Mouse (Mus musculus) intestine, postnatal 0 days (tissue): ENCODE data around the gene Srrm1. TPM values are rescaled to one million over a fixed set of nuclear protein-coding genes. Genes with fewer than 3 reads are reported as not detected.

Experiments
- ATAC-seq: fragments of 200-750 bp; cut with Nextera tagmentation; 2 replicates; pipeline ENCODE4 v1.8.0; 2017; ENCODE audit warnings: mild to moderate bottlenecking, moderate TSS enrichment, moderate library complexity
- H3K27ac ChIP-seq: fragments of 300-500 bp; sonication (generic); 2 replicates; pipeline ENCODE4 v1.5.1; 2014; ENCODE audit warnings: mild to moderate bottlenecking, low read depth, low read length, moderate library complexity
- H3K27me3 ChIP-seq: fragments of 300-500 bp; sonication (generic); replicated peaks from 2 replicates; pipeline ENCODE4 v1.6.1; 2014; ENCODE audit warnings: low read length, mixed read lengths; ENCODE audit not compliant: control insufficient read depth, insufficient read depth
- H3K36me3 ChIP-seq: fragments of 300-500 bp; sonication (generic); 2 replicates; pipeline ENCODE4 v1.6.1; 2014; ENCODE audit warnings: mild to moderate bottlenecking, moderate library complexity; ENCODE audit not compliant: control insufficient read depth, insufficient read depth
- H3K4me1 ChIP-seq: fragments of 300-500 bp; sonication (generic); replicated peaks from 2 replicates; pipeline ENCODE4 v1.6.1; 2014; ENCODE audit warnings: antibody characterized with exemption, low read length, mixed read lengths; ENCODE audit not compliant: control insufficient read depth, insufficient read depth
- H3K4me2 ChIP-seq: fragments of 300-500 bp; sonication (generic); replicated peaks from 2 replicates; pipeline ENCODE4 v1.6.1; 2014; ENCODE audit warnings: low read depth, mild to moderate bottlenecking, moderate library complexity
- H3K4me3 ChIP-seq: fragments of 300-500 bp; sonication (generic); 2 replicates; pipeline ENCODE4 v1.5.1; 2014; ENCODE audit warnings: low read depth, low read length
- H3K9ac ChIP-seq: fragments of 300-500 bp; sonication (generic); 2 replicates; pipeline ENCODE4 v1.6.1; 2014; ENCODE audit warnings: mild to moderate bottlenecking, low read depth, low read length
- H3K9me3 ChIP-seq: fragments of 300-500 bp; sonication (generic); 2 replicates; pipeline ENCODE4 v1.6.1; 2016; ENCODE audit warnings: mixed run types; ENCODE audit not compliant: control insufficient read depth
- CTCF ChIP-seq: sonication (generic); IDR thresholded peaks from 2 replicates; pipeline ENCODE4 v1.5.1; 2016; ENCODE audit warnings: low read depth, mild to moderate bottlenecking, control low read depth, antibody characterized with exemption, moderate library complexity
- WGBS: fragments of 180-500 bp; shearing (Covaris S2); extraction: QIAGEN DNeasy Blood & Tissue Kit; methylation state at CpG from one replicate; pipeline ENCODE4 v1.1.7; 2014; 5-methylcytosine and 5-hydroxymethylcytosine counted together
- polyA plus RNA-seq: library from polyadenylated mRNA; unstranded; fragments of >200 nt; fragmentation: Nextera tagmentation; extraction: Ambion mirVana; gene quantifications from 2 replicates; pipeline ENCODE4 v1.2.1, GENCODE M21; 2015

Gene Srrm1
- polyA plus RNA-seq, 1 experiment from 2014 or later: 113 TPM

DNA sequence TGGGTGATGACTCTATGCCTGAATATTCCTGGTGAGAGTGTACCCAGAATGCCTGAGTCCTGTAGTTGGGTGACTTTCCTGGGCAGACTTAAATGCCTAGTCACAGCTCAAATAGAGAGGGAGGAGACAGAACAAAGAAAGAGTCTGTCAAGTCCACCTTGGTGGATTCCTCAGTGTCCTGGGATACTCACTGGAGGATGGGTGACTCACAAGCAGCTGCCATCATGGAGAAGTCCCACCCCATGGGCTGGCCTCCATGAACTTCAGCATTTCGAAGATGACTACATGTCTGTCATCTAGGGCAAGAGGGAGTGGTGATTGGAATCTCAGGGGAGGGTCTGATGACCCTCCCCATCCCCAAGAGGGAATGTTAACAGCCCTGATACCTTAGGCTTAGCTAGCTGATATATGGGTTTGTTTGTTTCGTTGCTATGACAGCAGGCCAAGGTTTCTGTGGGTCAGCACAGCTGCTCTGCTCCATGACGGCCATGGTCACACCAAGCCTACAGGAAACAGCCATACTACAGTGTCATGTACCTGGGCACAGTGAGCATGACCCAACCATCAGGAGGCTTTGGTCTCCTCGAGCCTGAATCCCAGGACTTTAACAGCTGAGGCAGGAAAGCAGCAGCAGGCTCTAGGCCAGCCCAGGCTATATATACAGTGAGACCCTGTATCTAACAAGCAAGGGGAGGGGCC lies 76.3 kb downstream of the Srrm1 start:
- Histone ChIP-seq H3K4me2 (no peak overlapping the region), H3K36me3 (no peaks in the 10 kb centered on the region), H3K4me3 (no peak overlapping the region), H3K27me3 (no peaks in the 10 kb centered on the region), H3K27ac (peak overlapping the region; percentile 50; the same call in 1 of the 2 replicates), H3K9ac (no peak overlapping the region), H3K4me1 (peaks cover 12% of the 10 kb centered on the region), H3K9me3 (no peaks in the 10 kb centered on the region)
- peak; percentile 10; the same call in 1 of the 2 replicates for ATAC-seq
- no peak for TF ChIP-seq CTCF
- 36% methylated on average over 4 of the region's 4 CpGs for WGBS

DNA sequence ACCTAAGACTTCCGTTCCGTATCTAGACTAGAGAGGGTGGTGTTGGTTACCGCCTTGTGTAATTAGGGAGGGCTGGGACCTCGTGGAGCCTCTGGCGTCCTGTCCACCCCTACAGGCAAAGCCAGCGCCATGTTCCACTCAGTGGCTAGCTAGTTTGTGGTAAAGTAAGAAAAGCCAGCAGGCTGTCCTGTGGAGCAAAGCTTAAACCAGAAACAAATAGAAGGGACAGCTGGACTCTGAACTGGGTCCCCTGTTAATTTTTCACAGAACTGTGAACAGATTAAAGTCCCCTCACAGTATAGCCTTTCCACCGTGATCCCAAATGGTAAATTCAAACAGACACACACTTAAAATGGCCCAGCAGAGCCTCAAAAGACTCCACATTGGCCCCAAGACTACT lies 78.4 kb downstream of the Srrm1 start:
- peak overlapping the region; percentile 62 for H3K27ac ChIP-seq
- WGBS: 45% methylated on average over 7 of the region's 7 CpGs
- no peak overlapping the region for H3K9ac ChIP-seq
- TF ChIP-seq CTCF: no peak
- no peak for ATAC-seq
- no peaks in the 10 kb centered on the region for H3K36me3 ChIP-seq
- H3K27me3 ChIP-seq: no peaks in the 10 kb centered on the region
- peaks cover 12% of the 10 kb centered on the region for H3K4me1 ChIP-seq
- H3K4me3 ChIP-seq: no peak overlapping the region
- no peak overlapping the region for H3K4me2 ChIP-seq
- H3K9me3 ChIP-seq: no peaks in the 10 kb centered on the region

DNA sequence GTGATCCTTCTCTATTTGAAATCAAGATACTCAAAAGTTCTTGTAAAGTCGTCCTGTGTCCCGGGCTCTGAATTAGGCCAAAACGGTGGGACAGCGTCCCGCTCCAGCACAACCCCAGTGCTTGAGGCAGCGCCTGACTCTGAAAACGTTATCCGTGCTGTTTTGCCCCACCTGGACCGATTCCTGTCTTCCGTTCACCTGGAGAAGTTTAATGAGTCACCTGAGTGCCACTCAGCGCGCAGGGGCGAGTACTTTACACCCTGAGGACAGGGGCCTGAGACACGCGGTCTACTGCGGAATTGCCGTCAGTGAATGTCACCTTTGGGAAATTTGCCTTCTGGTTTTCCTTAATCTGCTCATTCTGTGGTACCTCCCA lies 79.8 kb downstream of the Srrm1 start:
- H3K36me3 ChIP-seq: no peaks in the 10 kb centered on the region
- peak; percentile 62 for ATAC-seq
- peak overlapping the region; percentile 93 for H3K27ac ChIP-seq
- H3K4me1 ChIP-seq: peaks cover 12% of the 10 kb centered on the region
- 4% methylated on average over 17 of the region's 17 CpGs for WGBS
- no peak for TF ChIP-seq CTCF
- no peaks in the 10 kb centered on the region for H3K27me3 ChIP-seq
- H3K9me3 ChIP-seq: no peaks in the 10 kb centered on the region
- H3K4me3 ChIP-seq: peak overlapping the region; percentile 85
- peak overlapping the region; percentile 82 for H3K4me2 ChIP-seq
- peak overlapping the region; percentile 84 for H3K9ac ChIP-seq

DNA sequence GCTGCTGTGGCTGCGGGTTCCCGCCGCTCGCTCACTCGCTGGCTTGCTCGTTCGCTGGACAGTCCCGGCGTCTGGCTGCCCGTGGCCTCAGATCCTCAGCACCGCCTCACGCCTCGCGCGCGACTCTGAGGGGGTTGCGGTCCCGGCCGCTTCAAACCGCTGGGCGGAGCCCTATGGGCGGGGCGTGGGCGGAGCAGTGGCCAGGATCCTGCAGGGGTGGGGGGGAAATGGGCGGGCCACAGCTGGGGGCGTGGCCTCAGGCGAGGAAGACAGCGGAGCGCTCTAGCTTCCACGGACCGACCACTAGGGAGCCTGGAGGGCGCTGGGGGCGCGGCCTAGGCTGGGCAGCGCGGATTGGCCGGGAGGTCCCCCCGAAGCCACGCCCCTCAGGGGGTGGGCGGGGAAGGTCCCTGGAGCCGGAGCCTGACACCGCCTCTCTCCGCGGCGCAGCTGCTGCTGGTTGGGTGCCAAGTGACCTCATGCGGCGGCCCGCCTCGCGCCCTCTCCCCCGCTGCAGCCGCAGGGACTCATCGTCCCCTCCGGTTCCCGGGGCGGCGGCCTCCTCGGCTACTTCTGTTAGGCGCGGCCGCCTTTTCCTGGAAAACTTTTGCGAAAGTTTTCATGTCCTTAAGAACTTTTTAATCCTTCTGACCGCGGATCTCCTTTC lies 80.3 kb downstream of the Srrm1 start, which contains the start of gene Clic4:
Gene Clic4 (minus strand): TSS at position 175 of the 667 bp plus-strand sequence.
- TF ChIP-seq CTCF: peak; percentile 63
- under 1% methylated on average over 55 of the region's 64 CpGs for WGBS
- H3K36me3 ChIP-seq: no peaks in the 10 kb centered on the region
- peak within 1 kb of the TSS; percentile 85 for H3K4me3 ChIP-seq
- H3K27me3 ChIP-seq: no peaks in the 10 kb centered on the region
- peak; percentile 95 for ATAC-seq
- H3K4me2 ChIP-seq: peak within 1 kb of the TSS; percentile 82
- peaks cover 12% of the 10 kb centered on the region for H3K4me1 ChIP-seq
- peak within 1 kb of the TSS; percentile 84 for H3K9ac ChIP-seq
- no peaks in the 10 kb centered on the region for H3K9me3 ChIP-seq
- H3K27ac ChIP-seq: peak within 1 kb of the TSS; percentile 93

DNA sequence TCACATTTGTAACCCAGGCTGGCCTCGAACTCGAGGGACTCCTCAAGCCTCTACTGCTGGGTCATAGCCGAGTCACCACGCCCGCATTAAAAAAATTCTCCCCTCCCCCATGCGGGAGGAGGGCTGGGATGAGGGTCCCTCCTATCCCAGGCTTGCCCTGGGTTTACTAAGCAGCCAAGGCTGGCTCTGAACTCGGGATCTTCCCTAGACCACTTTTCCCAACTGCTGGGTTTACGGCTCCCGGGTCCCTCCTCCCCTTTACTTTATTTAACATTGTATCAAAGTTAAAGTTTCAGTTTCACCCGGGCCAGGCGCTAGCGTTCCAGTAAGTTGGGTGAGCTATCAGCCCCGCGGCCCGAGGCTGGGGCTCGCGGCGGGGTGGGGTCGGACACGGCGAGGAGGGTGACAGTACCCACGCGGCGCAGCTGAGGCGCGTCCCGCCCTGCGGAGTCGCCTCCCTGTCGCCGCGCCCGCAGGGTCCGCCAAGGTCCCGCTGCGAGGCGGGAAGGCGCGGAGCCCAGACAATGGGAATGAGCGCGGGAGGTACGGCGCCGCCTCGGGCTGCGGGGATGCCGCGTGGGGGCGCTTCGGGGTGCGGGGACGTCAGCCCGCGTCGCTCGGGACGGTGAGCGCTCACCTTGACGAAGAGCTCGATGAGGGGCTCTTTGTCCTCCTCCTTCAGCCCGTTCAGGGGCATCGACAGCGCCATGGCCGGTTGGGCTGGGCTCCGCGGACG lies 81.1 kb downstream of the Srrm1 start:
- Histone ChIP-seq H3K27ac (peak overlapping the region; percentile 93), H3K27me3 (no peaks in the 10 kb centered on the region), H3K9ac (peak overlapping the region; percentile 84), H3K4me2 (peak overlapping the region; percentile 82), H3K9me3 (no peaks in the 10 kb centered on the region), H3K4me3 (peak overlapping the region; percentile 85), H3K4me1 (peaks cover 12% of the 10 kb centered on the region), H3K36me3 (no peaks in the 10 kb centered on the region)
- peak; percentile 53 for TF ChIP-seq CTCF
- under 1% methylated on average over 63 of the region's 67 CpGs for WGBS
- peak; percentile 19 for ATAC-seq

DNA sequence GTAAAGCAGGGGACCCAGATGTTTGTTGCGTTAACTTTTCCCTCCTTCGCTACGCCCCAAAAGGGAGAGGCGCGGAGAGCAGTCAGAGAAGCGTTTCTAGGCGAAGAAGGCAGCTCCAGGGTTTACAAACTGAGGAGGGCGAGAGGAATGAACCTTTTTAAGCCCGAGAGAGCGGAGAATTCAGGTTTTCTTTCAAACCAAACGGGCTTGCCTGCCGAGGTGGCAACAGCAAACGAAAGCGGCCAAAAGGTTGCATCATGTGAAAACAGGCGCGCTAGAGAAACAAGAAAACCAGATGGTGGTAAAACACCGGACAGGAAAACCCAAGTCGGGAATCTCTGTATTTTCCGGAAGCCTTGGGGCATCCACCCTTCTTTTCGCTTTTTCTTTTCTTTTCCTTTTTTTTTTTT lies 81.7 kb downstream of the Srrm1 start:
- Histone ChIP-seq H3K9me3 (no peaks in the 10 kb centered on the region), H3K4me2 (peak overlapping the region; percentile 82), H3K4me3 (peak overlapping the region; percentile 85), H3K4me1 (peaks cover 12% of the 10 kb centered on the region), H3K27ac (peak overlapping the region; percentile 93; the same call in 1 of the 2 replicates), H3K36me3 (no peaks in the 10 kb centered on the region), H3K9ac (peak overlapping the region; percentile 84), H3K27me3 (no peaks in the 10 kb centered on the region)
- 2% methylated on average over 20 of the region's 20 CpGs for WGBS
- TF ChIP-seq CTCF: no peak
- no peak for ATAC-seq

Other genes with a start within 250 kb of the Srrm1 start
- 0.17 and 0.21 TPM in 2 replicates for gene Runx3, start 232.7 kb downstream of the Srrm1 start, polyA plus RNA-seq
- gene Clic4, start 80.5 kb downstream of the Srrm1 start, polyA plus RNA-seq: 66.9 and 67.9 TPM in 2 replicates
- gene Ncmap, start 44.9 kb upstream of the Srrm1 start, polyA plus RNA-seq: 2.5 and 2.6 TPM in 2 replicates
- gene Rcan3, start 80.5 kb upstream of the Srrm1 start, polyA plus RNA-seq: 18.4 and 19.7 TPM in 2 replicates
- 0.09 TPM in 1 of 2 replicates, not detected in the other for gene Stpg1, start 141.5 kb upstream of the Srrm1 start, polyA plus RNA-seq
- 5.7 TPM in 2 replicates for gene Nipal3, start 141.7 kb upstream of the Srrm1 start, polyA plus RNA-seq
- gene Grhl3, start 220.3 kb upstream of the Srrm1 start, polyA plus RNA-seq: 0.39 and 0.51 TPM in 2 replicates